Mouse (Mus musculus): ENCODE measurements around the gene Crybb3.

GRCm38 (mm10) chr5:113111336-113111735 is 30.0 kb upstream of the Crybb3 start:
- TF ChIP-seq RCOR1 (conservative IDR thresholded peaks at IDR 0.05; ENCODE audit: low read depth, low read length) (no peak), SMC3 (IDR thresholded peaks at IDR 0.05; ENCODE audit: low read depth, low read length) (no peak), TBP (conservative IDR thresholded peaks at IDR 0.05; ENCODE audit: low read depth, low read length) (no peak), CTCF (conservative IDR thresholded peaks at IDR 0.05 in 1 of 2, IDR thresholded peaks at IDR 0.05 in 1 of 2; ENCODE audit: low read depth in 2 of 2, low read length in 2 of 2) (no peak), JUN (IDR thresholded peaks at IDR 0.05; ENCODE audit: insufficient read depth, low read depth, low read length) (no peak), CHD2 (IDR thresholded peaks at IDR 0.05; ENCODE audit: low read length) (no peak)
